Mouse (Mus musculus) naive thymus-derived CD4-positive, alpha-beta T cell, adult 2 months (primary cell): ENCODE results near the gene Dlg2.
A peak's percentile ranks its signal among the peaks of the same experiment; 100 is the strongest.

Source experiments
- DNase-seq: peaks from one replicate; pipeline ENCODE4 v3.0.0-alpha.2; 2011; ENCODE audit warnings: low read depth

Dlg2 gene

GRCm38 (mm10) chr7:92460578-92460977 is 1984.1 kb downstream of the Dlg2 start:
- no peak for DNase-seq

- DNase-seq = no peak
Measured at GRCm38 (mm10) chr7:92461256-92461655, 1984.8 kb downstream of the Dlg2 start.

- peak; percentile 6 for DNase-seq
Measured at GRCm38 (mm10) chr7:92463080-92463877, 1986.8 kb downstream of the Dlg2 start.

- no peak for DNase-seq
Measured at GRCm38 (mm10) chr7:92464290-92464689, 1987.8 kb downstream of the Dlg2 start.

GRCm38 (mm10) chr7:92479143-92479542 is 2002.7 kb downstream of the Dlg2 start:
- no peak for DNase-seq

- DNase-seq = no peak
Measured at GRCm38 (mm10) chr7:92479748-92480147, 2003.3 kb downstream of the Dlg2 start.

- DNase-seq = no peak
Measured at GRCm38 (mm10) chr7:92483346-92483745, 2006.9 kb downstream of the Dlg2 start.

GRCm38 (mm10) chr7:92485881-92486710 is 2009.6 kb downstream of the Dlg2 start:
- DNase-seq = no peak

- no peak for DNase-seq
Measured at GRCm38 (mm10) chr7:92486878-92487277, 2010.4 kb downstream of the Dlg2 start.

GRCm38 (mm10) chr7:92492262-92492661 is 2015.8 kb downstream of the Dlg2 start:
- no peak for DNase-seq

GRCm38 (mm10) chr7:92493521-92493920 is 2017.0 kb downstream of the Dlg2 start:
- no peak for DNase-seq
